Mouse (Mus musculus) CH12.LX (cell line): Measurements from ENCODE around the gene A730049H05Rik. TPM values are rescaled to one million over a fixed set of nuclear protein-coding genes. Genes with fewer than 3 reads are reported as not detected.

Experiments used
- DNase-seq: peaks from one replicate; pipeline ENCODE4 v3.0.0-alpha.2; 2013; ENCODE audit errors: extremely low read depth
- H3K27ac ChIP-seq: 2 replicates; pipeline ENCODE4 v1.5.1; 2012; ENCODE audit warnings: low read depth, mild to moderate bottlenecking, control low read depth, moderate library complexity; ENCODE audit not compliant: insufficient read depth
- H3K27me3 ChIP-seq: replicated peaks from 2 replicates; pipeline ENCODE3; 2012; ENCODE audit warnings: inconsistent platforms
- H3K36me3 ChIP-seq, 2 experiments: replicated peaks in 1 of 2; 2 replicates each; pipeline versions ENCODE3 to v1.6.1; 2012; ENCODE audit warnings: inconsistent platforms in 1 of 2, low read length in 1 of 2, mild to moderate bottlenecking in 1 of 2, mixed read lengths in 1 of 2, moderate library complexity in 1 of 2; ENCODE audit not compliant: control insufficient read depth in 1 of 2, insufficient read depth in 1 of 2
- H3K4me1 ChIP-seq, 2 experiments: 2 replicates each; pipeline ENCODE4 v1.6.1; 2012; ENCODE audit warnings: inconsistent platforms in 1 of 2, moderate library complexity in 1 of 2; ENCODE audit not compliant: insufficient read depth in 2 of 2, control insufficient read depth in 1 of 2
- H3K4me2 ChIP-seq: 2 replicates; pipeline ENCODE4 v1.6.1; 2012; ENCODE audit warnings: low read depth, mild to moderate bottlenecking, control low read depth; ENCODE audit not compliant: poor library complexity, insufficient read depth, severe bottlenecking
- H3K4me3 ChIP-seq, 3 experiments: fragments of 150-350 bp in 1 of 3; sonication (generic) in 1 of 3; replicated peaks in 1 of 3; 2 replicates each; pipeline versions ENCODE3 to v1.5.1; 2011 to 2012; ENCODE audit warnings: low read depth in 2 of 3, low read length in 2 of 3, mild to moderate bottlenecking in 2 of 3, moderate library complexity in 2 of 3, control low read depth in 1 of 3, improper control_type of control experiment in 1 of 3, inconsistent platforms in 1 of 3, mixed read lengths in 1 of 3; ENCODE audit not compliant: poor library complexity in 1 of 3
- H3K79me2 ChIP-seq: replicated peaks from 2 replicates; pipeline ENCODE4 v1.6.1; 2012; ENCODE audit warnings: mild to moderate bottlenecking, moderate library complexity; ENCODE audit not compliant: control insufficient read depth, poor library complexity, insufficient read depth, severe bottlenecking; ENCODE audit errors: extremely low read depth
- H3K9ac ChIP-seq: 2 replicates; pipeline ENCODE4 v1.6.1; 2012; ENCODE audit warnings: low read depth, mild to moderate bottlenecking, control low read depth, moderate library complexity; ENCODE audit not compliant: insufficient read depth
- H3K9me3 ChIP-seq: replicated peaks from 2 replicates; pipeline ENCODE3; 2012; ENCODE audit warnings: low read length, inconsistent platforms, mixed read lengths
- BHLHE40 ChIP-seq: IDR thresholded peaks from 2 replicates; pipeline ENCODE4 v1.6.1; 2011; ENCODE audit warnings: mild to moderate bottlenecking, low read depth, low read length, improper control_type of control experiment
- CHD2 ChIP-seq: IDR thresholded peaks from 2 replicates; pipeline ENCODE4 v1.6.1; 2011; ENCODE audit warnings: low read length, improper control_type of control experiment
- CTCF ChIP-seq, 2 experiments: IDR thresholded peaks in 1 of 2; conservative IDR thresholded peaks in 1 of 2; 2 replicates each; pipeline ENCODE4 v1.5.1; 2011 to 2012; ENCODE audit warnings: low read depth in 2 of 2, low read length in 2 of 2, improper control_type of control experiment in 1 of 2, inconsistent platforms in 1 of 2, mild to moderate bottlenecking in 1 of 2, moderate library complexity in 1 of 2
- ELF1 ChIP-seq: IDR thresholded peaks from 2 replicates; pipeline ENCODE4 v1.6.1; 2014; ENCODE audit warnings: low read depth, mild to moderate bottlenecking, inconsistent platforms, low read length, improper control_type of control experiment
- EP300 ChIP-seq: IDR thresholded peaks from 2 replicates; pipeline ENCODE4 v1.6.1; 2011; ENCODE audit warnings: low read length, improper control_type of control experiment
- HCFC1 ChIP-seq: IDR thresholded peaks from 2 replicates; pipeline ENCODE4 v1.6.1; 2012; ENCODE audit warnings: low read depth, mild to moderate bottlenecking, inconsistent platforms, low read length, improper control_type of control experiment
- KAT2A ChIP-seq: IDR thresholded peaks from 2 replicates; pipeline ENCODE4 v1.6.1; 2012; ENCODE audit warnings: low read length, improper control_type of control experiment, inconsistent platforms; ENCODE audit not compliant: insufficient replicate concordance
- MAX ChIP-seq: IDR thresholded peaks from 2 replicates; pipeline ENCODE4 v1.6.1; 2011; ENCODE audit warnings: low read length, improper control_type of control experiment
- MXI1 ChIP-seq: IDR thresholded peaks from 2 replicates; pipeline ENCODE4 v1.6.1; 2011; ENCODE audit warnings: mild to moderate bottlenecking, low read depth, low read length, improper control_type of control experiment
- NELFE ChIP-seq: IDR thresholded peaks from 2 replicates; pipeline ENCODE4 v1.6.1; 2011; ENCODE audit warnings: low read depth, low read length, improper control_type of control experiment
- NRF1 ChIP-seq: IDR thresholded peaks from 2 replicates; pipeline ENCODE4 v1.6.1; 2014; ENCODE audit warnings: low read depth, mild to moderate bottlenecking, inconsistent platforms, low read length, improper control_type of control experiment, moderate library complexity
- PAX5 ChIP-seq: IDR thresholded peaks from 2 replicates; pipeline ENCODE4 v1.6.1; 2012; ENCODE audit warnings: low read length, inconsistent platforms, mixed read lengths
- POLR2AphosphoS2 ChIP-seq: IDR thresholded peaks from 2 replicates; pipeline ENCODE4 v1.6.1; 2011; ENCODE audit warnings: low read depth, low read length, improper control_type of control experiment
- RAD21 ChIP-seq: IDR thresholded peaks from 2 replicates; pipeline ENCODE4 v1.6.1; 2011; ENCODE audit warnings: low read depth, mild to moderate bottlenecking, low read length, improper control_type of control experiment, moderate library complexity
- SIN3A ChIP-seq: IDR thresholded peaks from 2 replicates; pipeline ENCODE4 v1.6.1; 2012; ENCODE audit warnings: low read length, improper control_type of control experiment, inconsistent platforms
- USF2 ChIP-seq: conservative IDR thresholded peaks from 2 replicates; pipeline ENCODE4 v1.6.1; 2011; ENCODE audit warnings: low read depth, low read length, improper control_type of control experiment
- ZKSCAN1 ChIP-seq: IDR thresholded peaks from 2 replicates; pipeline ENCODE4 v1.6.1; 2012; ENCODE audit warnings: low read depth, inconsistent platforms, low read length, improper control_type of control experiment, borderline replicate concordance
- ZNF384 ChIP-seq: IDR thresholded peaks from 2 replicates; pipeline ENCODE4 v1.6.1; 2012; ENCODE audit warnings: low read depth, low read length, improper control_type of control experiment, inconsistent platforms
- dilution Hi-C: fragments of 300-500 bp; cut with MboI; formaldehyde crosslinking; loops from 2 replicates; pipeline ENCODE4 v1.14.3; 2020; ENCODE audit warnings: low sequenced_read_pairs; ENCODE audit not compliant: extremely low pct_unique_long_range_greater_than_20kb, extremely low pct_ligation_motif_present
- in situ Hi-C: fragments of 300-500 bp; cut with MboI; formaldehyde crosslinking; loops from 3 replicates; pipeline ENCODE4 v1.14.3; 2019; ENCODE audit warnings: low sequenced_read_pairs, low pct_ligation_motif_present, low pct_unique_long_range_greater_than_20kb, mixed read lengths
- polyA plus RNA-seq: library from polyadenylated mRNA; unstranded; fragments of >175 nt; gene quantifications from 2 replicates; pipeline ENCODE4 v1.2.1, GENCODE M21; 2012; ENCODE audit warnings: low read depth; ENCODE audit not compliant: insufficient read length
- total RNA-seq, 2 experiments: library from RNA; depleted of rRNA; stranded (reverse); fragments of 300-350 nt in 1 of 2; fragments of >200 nt in 1 of 2; gene quantifications; 2 replicates each; pipeline ENCODE4 v1.2.3; 2012 to 2014

Gene A730049H05Rik
- total and polyA plus RNA-seq, 3 experiments = not detected

- in situ Hi-C loops (no loop called here), dilution Hi-C loops (no loop called here)
- Histone ChIP-seq H3K79me2 (no peaks in the 10 kb centered on the region), H3K27ac (no peak overlapping the region), H3K36me3 (no peaks in the 10 kb centered on the region), H3K27me3 (no peaks in the 10 kb centered on the region), H3K4me2 (no peak overlapping the region), H3K4me3 (no peak overlapping the region), H3K9ac (no peak overlapping the region), H3K9me3 (peaks cover 74% of the 10 kb centered on the region), H3K4me1 (no peaks in the 10 kb centered on the region)
- no peak for DNase-seq
- TF ChIP-seq KAT2A (no peak), HCFC1 (no peak), CTCF (conservative IDR thresholded peaks at IDR 0.05 in 1 of 2, IDR thresholded peaks at IDR 0.05 in 1 of 2; ENCODE audit: low read depth in 2 of 2, low read length in 2 of 2) (no peak), MAX (no peak), PAX5 (no peak), ELF1 (no peak), BHLHE40 (no peak), NELFE (no peak), ZKSCAN1 (no peak)
Observed at GRCm38 (mm10) chr6:92858721-92859510, 42.6 kb downstream of the A730049H05Rik start.

- no peaks in the 10 kb centered on the region for H3K4me1 ChIP-seq
- TF ChIP-seq NRF1 (no peak), MXI1 (no peak), RAD21 (no peak), CHD2 (no peak), MAX (no peak)
- in situ Hi-C loops (no loop called here), dilution Hi-C loops (no loop called here)
- H3K79me2 ChIP-seq = no peaks in the 10 kb centered on the region
- no peak for DNase-seq
- no peak overlapping the region for H3K9ac ChIP-seq
- H3K27me3 ChIP-seq = no peaks in the 10 kb centered on the region
- no peak overlapping the region for H3K4me3 ChIP-seq
- no peaks in the 10 kb centered on the region for H3K36me3 ChIP-seq
- H3K9me3 ChIP-seq = peaks cover 65% of the 10 kb centered on the region
- no peak overlapping the region for H3K27ac ChIP-seq
- H3K4me2 ChIP-seq = no peak overlapping the region
Observed at GRCm38 (mm10) chr6:92860285-92860912, 44.1 kb downstream of the A730049H05Rik start.

- no peak for TF ChIP-seq USF2
- no peak for TF ChIP-seq SIN3A
- TF ChIP-seq EP300 = no peak
- no peak for TF ChIP-seq ZNF384
- no peak for TF ChIP-seq POLR2AphosphoS2
- TF ChIP-seq, all 38 proteins: peak for 0
- in situ Hi-C loops = no loop called here
- no peak overlapping the region for H3K27ac ChIP-seq
- H3K4me1 ChIP-seq = no peaks in the 10 kb centered on the region
- H3K36me3 ChIP-seq = no peaks in the 10 kb centered on the region
- no peak overlapping the region for H3K4me2 ChIP-seq
- H3K9ac ChIP-seq = no peak overlapping the region
- no peaks in the 10 kb centered on the region for H3K79me2 ChIP-seq
- dilution Hi-C loops = no loop called here
- H3K9me3 ChIP-seq = peaks cover 62% of the 10 kb centered on the region
- no peak overlapping the region for H3K4me3 ChIP-seq
- H3K27me3 ChIP-seq = no peaks in the 10 kb centered on the region
- no peak for DNase-seq
Observed at GRCm38 (mm10) chr6:92862599-92862998, 46.3 kb downstream of the A730049H05Rik start.
